Mouse (Mus musculus) right cerebral cortex, postnatal 14 days (tissue): ENCODE measurements around the gene Mid1.
"Not testable (repeated sequence)": the region's sequence is repeated elsewhere in the genome, so short reads cannot be mapped to it uniquely, and the experiment has no call there.

Experiments
- DNase-seq: peaks from one replicate; pipeline ENCODE4 v3.0.0; 2022

The Mid1 gene

DNA sequence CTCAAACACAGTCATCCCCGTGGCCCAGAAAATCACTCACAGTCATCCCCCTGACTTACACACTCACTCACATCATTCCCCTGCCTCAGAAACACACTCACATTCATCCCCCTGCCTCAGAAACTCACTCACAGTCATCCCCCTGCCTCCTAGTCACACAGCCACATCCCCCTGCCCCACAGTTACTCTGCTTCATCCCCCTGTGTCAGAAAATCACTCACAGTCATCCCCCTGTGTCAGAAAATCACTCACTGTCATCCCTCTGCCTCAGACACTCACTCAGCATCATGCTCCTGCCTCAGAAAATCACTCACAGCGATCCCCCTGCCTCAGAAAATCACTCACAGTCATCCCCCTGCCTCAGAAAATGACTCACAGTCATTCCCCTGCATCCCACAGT, 319.2 kb downstream of the Mid1 start:
- DNase-seq = not testable (repeated sequence)

DNA sequence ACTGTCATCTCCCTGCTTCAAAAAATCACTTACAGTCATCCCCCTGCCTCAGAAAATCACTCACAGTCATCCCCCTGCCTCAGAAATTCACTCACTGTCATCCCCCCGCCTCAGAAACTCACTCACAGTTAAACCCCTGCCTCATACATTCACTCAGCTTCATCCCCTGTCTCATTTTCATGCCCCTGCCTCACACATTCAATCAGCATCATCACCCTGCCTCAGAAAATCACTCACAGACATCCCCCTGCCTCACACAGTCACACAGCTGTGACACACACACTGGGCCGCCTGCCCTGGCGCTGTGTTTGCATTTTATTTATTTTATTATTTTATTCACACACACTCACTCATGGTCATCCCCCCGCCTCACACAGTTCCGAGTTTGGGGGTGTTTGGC, 319.8 kb downstream of the Mid1 start:
- not testable (repeated sequence) for DNase-seq

DNA sequence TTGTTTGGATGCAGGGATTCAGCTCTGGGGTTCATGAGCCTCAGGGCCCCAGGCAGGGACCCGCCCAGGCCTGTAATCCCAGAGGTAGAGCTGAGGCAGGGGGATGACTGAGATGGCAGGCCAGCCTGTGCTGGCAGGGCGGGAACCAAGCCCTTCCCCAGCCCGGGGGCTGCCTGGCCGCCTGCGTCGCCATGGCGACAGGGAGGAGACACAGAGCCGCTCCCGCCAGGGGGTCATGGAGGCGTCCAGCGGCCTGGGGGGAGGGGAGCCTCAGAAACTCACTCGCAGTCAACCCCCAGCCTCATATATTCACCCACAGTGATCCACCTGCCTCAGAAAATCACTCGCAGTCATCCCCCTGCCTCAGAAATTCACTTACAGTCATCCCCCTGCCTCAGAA, 320.2 kb downstream of the Mid1 start:
- DNase-seq = not testable (repeated sequence)

DNA sequence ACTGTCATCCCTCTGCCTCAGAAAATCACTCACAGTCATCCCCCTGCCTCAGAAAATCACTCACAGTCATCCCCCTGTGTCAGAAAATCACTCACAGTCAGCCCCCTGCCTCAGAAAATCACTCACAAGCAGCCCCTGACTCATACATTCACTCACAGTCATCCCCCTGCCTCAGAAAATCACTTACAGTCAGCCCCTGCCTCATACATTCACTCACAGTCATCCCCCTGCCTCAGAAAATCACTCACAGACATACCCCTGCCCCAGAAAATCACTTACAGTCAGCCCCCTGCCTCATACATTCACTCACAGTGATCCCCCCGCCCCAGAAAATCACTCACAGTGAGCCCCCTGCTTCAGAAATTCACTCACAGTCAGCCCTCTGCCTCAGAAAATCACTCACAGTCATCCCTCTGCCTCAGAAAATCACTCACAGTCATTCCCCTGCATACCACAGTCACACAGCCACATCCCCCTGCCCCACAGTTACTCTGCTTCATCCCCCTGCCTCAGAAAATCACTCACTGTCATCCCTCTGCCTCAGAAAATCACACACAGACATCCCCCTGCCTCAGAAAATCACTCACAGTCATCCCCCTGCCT, 320.8 kb downstream of the Mid1 start:
- DNase-seq = not testable (repeated sequence)

- DNase-seq = not testable (repeated sequence)
Measured at GRCm38 (mm10) chrX:170006694-170007247, 321.8 kb downstream of the Mid1 start.

- DNase-seq = not testable (repeated sequence)
Measured at GRCm38 (mm10) chrX:170007375-170008178, 322.6 kb downstream of the Mid1 start.

- not testable (repeated sequence) for DNase-seq
Measured at GRCm38 (mm10) chrX:170008179-170008467, 323.1 kb downstream of the Mid1 start.

- not testable (repeated sequence) for DNase-seq
Measured at GRCm38 (mm10) chrX:170008584-170008983, 323.6 kb downstream of the Mid1 start.

GRCm38 (mm10) chrX:170009016-170009750, 324.2 kb downstream of the Mid1 start, which contains the start of gene Gm21887:
TSS of gene Gm21887 (plus strand) at chrX:170009659.
- peak; percentile 97 for DNase-seq

- peak; percentile 94 for DNase-seq
Measured at GRCm38 (mm10) chrX:170009801-170010221, 324.8 kb downstream of the Mid1 start.

DNA sequence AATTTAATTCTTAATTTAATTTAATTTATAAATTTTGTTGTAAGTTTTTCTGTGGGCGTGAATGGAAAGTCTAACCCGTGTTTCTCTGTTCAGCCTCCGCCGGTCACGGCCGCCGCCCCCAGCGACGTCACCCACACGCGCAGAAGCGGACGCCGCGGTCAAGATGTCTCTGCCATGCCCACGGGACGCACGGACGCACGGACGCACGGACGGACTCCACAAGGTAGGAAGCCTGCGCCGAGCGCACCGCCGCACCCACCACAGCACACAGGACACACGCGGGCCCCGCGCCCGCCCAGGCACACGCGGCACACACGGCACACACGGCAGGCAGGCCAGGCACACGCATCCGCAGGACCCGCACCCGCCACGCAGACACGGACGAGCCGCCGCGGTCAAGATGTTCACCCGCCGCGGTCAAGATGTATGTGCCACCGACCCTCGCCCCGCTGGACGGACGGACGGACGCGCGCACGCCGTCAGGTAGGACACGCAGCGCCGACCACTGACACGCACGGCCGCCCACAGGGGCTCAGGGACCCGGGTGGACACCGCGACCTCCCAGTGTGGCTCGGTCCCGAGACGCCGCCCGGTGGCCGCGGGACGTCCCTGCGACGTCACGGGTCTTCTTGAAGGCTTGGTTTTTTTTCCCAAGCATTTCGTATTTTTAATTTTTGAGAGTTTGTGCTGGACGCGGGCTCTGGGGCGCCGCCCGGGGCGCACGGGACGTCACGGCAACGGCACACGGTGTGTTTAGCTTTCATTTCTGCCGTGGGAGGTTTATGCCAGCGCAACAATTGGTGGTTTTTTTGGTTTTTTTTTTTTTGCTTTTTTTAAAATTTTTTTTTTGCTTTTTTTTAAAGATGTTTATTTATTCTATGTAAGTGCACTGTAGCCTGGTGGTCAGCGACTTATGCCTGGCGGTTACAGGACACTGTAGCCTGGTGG, 325.9 kb downstream of the Mid1 start:
- peak; percentile 72 for DNase-seq

DNA sequence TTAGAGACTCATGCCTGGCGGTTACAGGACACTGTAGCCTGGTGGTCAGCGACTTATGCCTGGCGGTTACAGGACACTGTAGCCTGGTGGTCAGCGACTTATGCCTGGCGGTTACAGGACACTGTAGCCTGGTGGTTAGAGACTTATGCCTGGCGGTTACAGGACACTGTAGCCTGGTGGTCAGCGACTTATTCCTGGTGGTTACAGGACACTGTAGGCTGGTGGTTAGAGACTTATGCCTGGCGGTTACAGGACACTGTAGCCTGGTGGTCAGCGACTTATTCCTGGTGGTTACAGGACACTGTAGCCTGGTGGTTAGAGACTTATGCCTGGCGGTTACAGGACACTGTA, 326.5 kb downstream of the Mid1 start:
- DNase-seq = not testable (repeated sequence)

- DNase-seq = not testable (repeated sequence)
Measured at GRCm38 (mm10) chrX:170013421-170013820, 328.4 kb downstream of the Mid1 start.

DNA sequence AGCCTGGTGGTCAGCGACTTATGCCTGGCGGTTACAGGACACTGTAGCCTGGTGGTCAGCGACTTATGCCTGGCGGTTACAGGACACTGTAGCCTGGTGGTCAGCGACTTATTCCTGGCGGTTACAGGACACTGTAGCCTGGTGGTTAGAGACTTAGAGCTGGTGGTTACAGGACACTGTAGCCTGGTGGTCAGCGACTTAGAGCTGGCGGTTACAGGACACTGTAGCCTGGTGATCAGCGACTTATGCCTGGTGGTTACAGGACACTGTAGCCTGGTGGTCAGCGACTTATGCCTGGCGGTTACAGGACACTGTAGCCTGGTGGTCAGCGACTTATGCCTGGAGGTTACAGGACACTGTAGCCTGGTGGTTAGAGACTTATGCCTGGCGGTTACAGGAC, 329.0 kb downstream of the Mid1 start:
- not testable (repeated sequence) for DNase-seq

GRCm38 (mm10) chrX:170015883-170016282, 330.9 kb downstream of the Mid1 start:
- DNase-seq = not testable (repeated sequence)

- peak; percentile 51 for DNase-seq
Measured at GRCm38 (mm10) chrX:170017333-170018245, 332.6 kb downstream of the Mid1 start.

GRCm38 (mm10) chrX:170018571-170019218, 333.7 kb downstream of the Mid1 start:
- DNase-seq = peak; percentile 62

DNA sequence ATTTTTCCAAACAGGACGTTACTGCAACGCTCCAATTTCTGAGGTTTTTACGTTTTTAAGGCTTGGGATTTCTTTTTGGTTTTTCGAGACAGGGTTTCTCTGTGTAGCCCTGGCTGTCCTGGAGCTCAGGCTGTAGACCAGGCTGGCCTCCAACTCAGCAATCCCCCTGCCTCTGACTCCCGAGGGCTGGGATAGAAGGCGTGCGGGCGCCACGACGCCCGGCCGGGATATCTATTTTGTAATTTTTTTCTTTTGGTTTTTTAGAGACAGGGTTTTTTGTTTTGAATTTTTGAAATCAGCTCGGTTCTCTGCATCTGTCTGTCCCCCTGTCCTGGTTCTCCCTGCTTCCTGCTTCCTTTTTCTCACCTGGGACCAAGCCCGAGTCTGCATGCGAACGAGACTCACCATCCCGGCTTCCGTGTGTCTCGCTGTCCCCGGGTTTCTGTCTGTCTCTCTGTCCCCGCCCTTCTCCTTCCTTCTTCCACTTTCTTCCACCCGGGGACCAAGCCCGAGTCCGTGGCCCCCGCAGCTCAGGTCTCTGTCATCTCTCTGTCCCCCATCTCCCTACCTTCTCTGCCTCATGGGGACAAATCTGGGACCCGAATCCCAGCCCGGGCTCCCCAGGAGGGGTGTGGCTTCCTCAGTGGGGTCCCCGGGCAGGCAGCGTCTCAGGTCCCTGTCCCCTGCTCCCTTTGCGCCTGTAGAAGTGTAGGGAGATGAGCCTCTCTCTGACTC, 334.4 kb downstream of the Mid1 start:
- DNase-seq = not testable (repeated sequence)

- peak; percentile 75 for DNase-seq
Measured at GRCm38 (mm10) chrX:170019954-170020689, 335.1 kb downstream of the Mid1 start.
